Mouse (Mus musculus): ENCODE data around the gene Pkdrej. TPM values are rescaled to one million over a fixed set of nuclear protein-coding genes. Genes with fewer than 3 reads are reported as not detected.

The Pkdrej gene
- total RNA-seq, 2 experiments from 2014 or later, result 0.23 to 0.31 TPM

DNA sequence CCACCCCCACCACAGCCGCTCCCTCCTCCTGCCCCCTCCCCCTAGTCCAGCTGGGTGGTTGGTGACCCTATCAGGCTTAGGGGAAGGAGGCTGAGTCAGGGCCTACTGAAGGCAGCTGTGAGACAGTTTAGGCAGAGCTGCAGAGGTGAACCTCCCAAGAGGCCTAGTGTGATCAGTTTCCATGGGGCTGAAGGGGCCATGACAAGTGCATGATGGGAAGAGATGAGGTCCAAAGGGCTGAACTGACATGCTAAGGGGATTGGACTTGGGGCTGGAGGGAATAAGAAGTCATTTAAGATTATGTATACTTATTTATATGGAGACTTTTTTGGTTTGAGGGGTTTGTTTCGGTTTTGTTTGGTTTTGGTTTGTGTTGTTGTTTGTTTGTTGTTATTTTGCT is 45.3 kb downstream of the Pkdrej start:
- no peak for DNase-seq
- intact Hi-C loops (cut with DNase I; ENCODE audit: low total_unique reads), result no loop called here

DNA sequence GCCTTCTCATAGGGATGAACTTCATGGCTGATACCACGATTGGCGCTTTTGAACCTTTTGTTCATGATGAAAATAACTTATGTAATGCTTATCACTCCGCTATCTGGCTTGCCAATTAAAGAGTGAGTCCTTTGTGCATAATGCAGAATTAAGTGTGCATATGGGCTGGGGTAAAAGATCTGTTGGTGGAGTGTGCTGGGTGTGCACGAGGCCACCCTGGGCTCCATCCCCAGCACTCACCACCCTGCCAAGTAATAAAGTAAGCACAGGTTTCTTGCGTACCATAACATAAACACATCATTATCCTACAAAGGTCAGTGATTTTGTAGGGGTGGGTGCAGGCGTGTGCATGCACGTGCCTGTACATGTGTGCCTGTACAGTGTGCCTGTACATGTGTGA is 46.5 kb downstream of the Pkdrej start:
- intact Hi-C loops (cut with DNase I; ENCODE audit: low total_unique reads), result no loop called here
- DNase-seq, result no peak

DNA sequence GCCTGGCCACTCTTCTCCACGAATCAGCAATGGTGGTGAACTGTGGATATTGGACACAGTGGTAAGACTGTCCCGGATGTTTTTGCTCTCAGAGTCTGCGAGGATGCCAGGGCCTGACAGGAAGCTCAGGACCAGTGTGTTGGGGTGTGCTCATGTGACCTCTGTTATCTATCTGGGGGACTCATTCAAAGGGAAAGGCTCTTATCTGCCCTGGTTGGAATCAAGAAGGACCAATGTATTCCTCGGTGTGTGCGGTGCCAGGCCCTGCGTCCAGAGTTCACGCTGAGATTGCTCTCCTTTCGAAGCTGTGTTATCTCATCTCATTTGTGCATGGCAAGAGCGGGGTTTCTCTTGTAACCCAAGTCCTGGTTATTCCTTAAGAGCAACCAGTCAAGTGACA is 47.1 kb downstream of the Pkdrej start:
- no peak for DNase-seq
- intact Hi-C loops (cut with DNase I; ENCODE audit: low total_unique reads), result no loop called here

DNA sequence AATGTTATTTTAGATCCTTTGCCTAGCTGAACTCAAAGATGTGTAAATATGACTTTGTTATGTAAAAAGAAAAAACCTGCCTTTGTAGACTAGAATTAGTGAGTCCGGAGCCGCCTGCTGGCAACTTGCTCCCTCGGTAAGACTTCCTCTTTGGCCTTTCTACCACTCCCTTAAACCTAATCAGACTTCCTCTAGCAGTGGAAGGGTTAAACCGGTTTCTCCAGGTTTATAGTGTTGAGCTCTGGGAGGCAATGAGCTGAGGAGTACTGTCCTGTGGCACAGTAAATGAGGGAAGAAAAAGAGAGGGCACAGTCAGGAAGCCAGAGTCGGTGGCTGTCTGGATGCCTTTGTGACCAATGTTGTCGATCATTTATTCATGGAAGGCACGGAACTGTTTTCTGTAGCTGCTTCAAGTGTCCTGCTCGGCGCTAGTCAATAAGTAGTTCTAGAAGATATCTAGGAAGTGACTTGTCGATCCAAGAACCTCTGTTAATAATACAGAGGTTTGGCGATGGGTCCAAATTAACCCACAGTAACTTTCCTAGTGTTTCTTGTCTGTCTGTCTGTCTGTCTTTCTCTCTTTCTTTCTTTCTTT is 49.3 kb downstream of the Pkdrej start:
- intact Hi-C loops (cut with DNase I; ENCODE audit: low total_unique reads), result no loop called here

DNA sequence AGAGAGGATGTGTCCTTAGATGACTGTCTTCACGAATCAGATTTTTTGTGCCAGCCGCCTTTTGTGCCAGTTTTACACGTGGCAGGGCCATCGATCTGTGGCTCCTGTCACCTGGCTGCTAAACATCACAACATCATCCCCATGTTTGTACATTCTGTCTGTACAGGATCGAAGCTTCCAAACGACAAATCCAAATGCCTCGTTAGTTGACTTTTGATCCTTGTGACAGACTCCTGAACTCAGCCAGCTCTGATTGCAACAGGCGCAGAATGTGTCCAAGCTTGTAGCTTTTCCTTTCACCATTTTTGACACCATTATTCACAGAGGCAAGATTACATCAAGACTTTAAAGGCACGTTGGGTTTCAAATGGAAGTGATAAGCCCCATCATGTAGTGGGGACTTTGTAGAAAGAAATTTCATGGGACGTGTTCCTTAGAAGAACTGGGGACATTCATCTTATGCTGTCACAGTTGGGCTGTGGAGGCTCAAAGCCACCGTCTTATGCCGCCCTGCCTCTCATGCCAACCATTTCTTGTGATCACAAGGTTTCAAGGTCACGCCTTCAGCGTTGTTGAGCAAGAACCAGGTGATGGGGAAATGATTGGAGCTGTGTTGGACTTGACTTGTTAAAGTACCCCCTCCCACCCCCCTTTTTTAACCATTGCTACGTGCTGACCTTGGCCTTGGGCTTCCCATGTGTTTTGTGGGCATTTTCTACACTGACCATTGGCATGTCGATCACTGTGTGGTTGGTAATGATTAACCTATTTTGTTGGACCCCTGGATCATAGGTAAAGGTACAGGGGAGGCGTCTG is 50.0 kb downstream of the Pkdrej start:
- intact Hi-C loops (cut with DNase I; ENCODE audit: low total_unique reads), result no loop called here
- no peak for DNase-seq

More for the DNA sequence above, 49.3 kb downstream of the Pkdrej start:
- DNase-seq, result no peak

DNA sequence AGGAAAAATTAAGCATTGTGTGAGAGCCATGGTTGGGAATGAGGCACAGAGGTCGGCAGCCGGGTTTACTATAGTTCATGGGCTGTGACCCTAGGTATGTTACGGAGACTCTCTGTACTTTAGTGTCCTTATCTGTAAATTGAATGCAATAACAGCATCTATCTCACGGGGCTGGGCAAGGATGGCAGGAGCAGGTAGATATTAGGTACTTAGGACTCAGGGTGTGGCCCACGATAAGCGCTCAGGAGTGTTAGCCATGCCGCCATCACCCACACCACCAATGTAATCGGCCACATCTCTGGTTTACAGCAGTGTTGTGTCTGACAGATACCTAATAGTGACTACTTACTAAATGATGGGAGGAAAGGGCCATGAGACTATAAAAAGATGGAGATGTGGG is 52.5 kb downstream of the Pkdrej start:
- no peak for DNase-seq
- intact Hi-C loops (cut with DNase I; ENCODE audit: low total_unique reads), result no loop called here

DNA sequence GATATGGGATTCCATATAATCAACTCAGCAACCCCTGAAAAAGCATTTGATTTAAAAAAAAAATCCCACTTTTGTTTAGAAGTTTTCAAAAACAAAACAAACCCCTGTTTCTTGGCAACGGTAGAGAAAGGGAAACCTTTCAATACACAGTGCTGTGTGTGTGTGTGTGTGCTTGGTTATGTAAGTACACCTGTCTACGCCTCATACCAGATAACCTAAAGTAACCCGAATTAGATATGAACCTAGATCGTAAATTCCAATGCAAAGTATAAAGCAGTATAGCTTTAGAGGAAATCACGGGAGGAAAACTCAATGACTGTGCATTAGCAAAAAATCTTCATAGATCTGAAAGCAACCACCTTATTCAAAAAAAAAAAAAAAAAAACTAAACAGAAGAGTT is 54.9 kb downstream of the Pkdrej start:
- intact Hi-C loops (cut with DNase I; ENCODE audit: low total_unique reads), result no loop called here
- DNase-seq, result no peak

DNA sequence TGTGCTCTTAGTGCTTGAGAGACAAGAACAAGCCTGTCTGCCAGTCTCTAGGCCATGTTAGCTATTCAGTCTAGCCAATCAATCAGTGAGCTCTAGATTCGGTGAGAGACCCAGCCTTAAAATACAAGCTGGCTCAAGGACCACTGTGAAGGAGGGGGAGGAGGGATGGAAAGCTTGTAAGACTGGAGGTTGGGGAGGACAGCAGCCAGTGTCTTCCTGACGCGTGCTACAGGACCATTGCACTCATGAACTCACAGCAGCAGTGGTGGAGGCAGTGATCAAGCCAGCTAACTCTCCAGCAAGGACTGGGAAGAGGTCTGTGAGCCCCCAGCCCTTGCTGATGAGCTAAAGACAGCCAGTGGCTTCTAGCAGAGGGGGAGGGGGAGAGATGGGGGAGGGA is 56.5 kb downstream of the Pkdrej start:
- DNase-seq, result no peak
- intact Hi-C loops (cut with DNase I; ENCODE audit: low total_unique reads), result no loop called here

Other genes with a start within 250 kb of the Pkdrej start
- under 1 TPM; 0.09 to 0.12 TPM for gene Wnt7b, start 239.3 kb downstream of the Pkdrej start, total RNA-seq (2021)
- 10 to 100 TPM in 1 of 2 experiments, 1 to 10 TPM in 1; 6.3 to 16.3 TPM for gene Ppara, start 86.8 kb downstream of the Pkdrej start, total RNA-seq (2021)
- gene Cdpf1, start 10.0 kb downstream of the Pkdrej start, total RNA-seq (2021), result 10 to 100 TPM; 30.6 to 32.4 TPM
- 1 to 10 TPM; 4.4 to 5.1 TPM for gene Ttc38, start 10.6 kb upstream of the Pkdrej start, total RNA-seq (2021)
- gene Gtse1, start 38.0 kb upstream of the Pkdrej start, total RNA-seq (2021), result 1 to 10 TPM; 1.0 to 1.4 TPM
- 10 to 100 TPM; 13.7 to 21.3 TPM for gene Trmu, start 57.6 kb upstream of the Pkdrej start, total RNA-seq (2021)
- under 1 TPM; 0.31 to 0.94 TPM for gene Celsr1, start 212.0 kb upstream of the Pkdrej start, total RNA-seq (2021)
- 1 to 10 TPM; 7.2 to 8.2 TPM for gene Gramd4, start 236.0 kb upstream of the Pkdrej start, total RNA-seq (2021)